Mouse (Mus musculus) MEL-GATA-1-ER (cell line): ENCODE measurements around the gene Clasp1.
A peak's percentile ranks its signal among the peaks of the same experiment; 100 is the strongest.

Source experiments
- DNase-seq: peaks from one replicate; pipeline ENCODE4 v3.0.0-alpha.2; 2012; ENCODE audit warnings: low read depth; ENCODE audit errors: extremely low read depth

Clasp1 gene

GRCm38 (mm10) chr1:118448214-118448613 is 59.4 kb downstream of the Clasp1 start:
- DNase-seq: no peak

GRCm38 (mm10) chr1:118450891-118451450 is 62.1 kb downstream of the Clasp1 start:
- DNase-seq: no peak

GRCm38 (mm10) chr1:118453577-118453976 is 64.7 kb downstream of the Clasp1 start:
- DNase-seq: no peak

- DNase-seq: no peak
Measured at GRCm38 (mm10) chr1:118454817-118455216, 66.0 kb downstream of the Clasp1 start.

GRCm38 (mm10) chr1:118457256-118457882 is 68.5 kb downstream of the Clasp1 start:
- no peak for DNase-seq

- DNase-seq: no peak
Measured at GRCm38 (mm10) chr1:118457883-118458259, 69.0 kb downstream of the Clasp1 start.

- no peak for DNase-seq
Measured at GRCm38 (mm10) chr1:118458279-118458678, 69.4 kb downstream of the Clasp1 start.

GRCm38 (mm10) chr1:118458963-118459920 is 70.4 kb downstream of the Clasp1 start:
- DNase-seq: peak; percentile 97

GRCm38 (mm10) chr1:118460716-118461115 is 71.9 kb downstream of the Clasp1 start:
- no peak for DNase-seq

GRCm38 (mm10) chr1:118466041-118466440 is 77.2 kb downstream of the Clasp1 start:
- no peak for DNase-seq

GRCm38 (mm10) chr1:118472386-118472785 is 83.5 kb downstream of the Clasp1 start:
- no peak for DNase-seq

- no peak for DNase-seq
Measured at GRCm38 (mm10) chr1:118476919-118477318, 88.1 kb downstream of the Clasp1 start.

GRCm38 (mm10) chr1:118479246-118479645 is 90.4 kb downstream of the Clasp1 start:
- no peak for DNase-seq

GRCm38 (mm10) chr1:118480484-118481364 is 91.9 kb downstream of the Clasp1 start:
- DNase-seq: no peak

GRCm38 (mm10) chr1:118481365-118481702 is 92.5 kb downstream of the Clasp1 start:
- no peak for DNase-seq

- no peak for DNase-seq
Measured at GRCm38 (mm10) chr1:118481703-118482102, 92.8 kb downstream of the Clasp1 start.

- no peak for DNase-seq
Measured at GRCm38 (mm10) chr1:118482285-118483019, 93.6 kb downstream of the Clasp1 start.

- no peak for DNase-seq
Measured at GRCm38 (mm10) chr1:118483504-118484096, 94.7 kb downstream of the Clasp1 start.

- no peak for DNase-seq
Measured at GRCm38 (mm10) chr1:118485572-118485971, 96.7 kb downstream of the Clasp1 start.

GRCm38 (mm10) chr1:118486021-118486420 is 97.2 kb downstream of the Clasp1 start:
- no peak for DNase-seq
